Mouse (Mus musculus) heart, postnatal 25 days (tissue): ENCODE measurements at regions not wholly inside any gene's neighbourhood (a gene's known extent, or its start where the extent isn't known, plus 50 kb on each side); places are given as distances from the start of the nearest gene placed in this dataset.
"Not testable (repeated sequence)": the region's sequence is repeated elsewhere in the genome, so short reads cannot be mapped to it uniquely, and the experiment has no call there.

ENCODE experiments used
- DNase-seq: peaks from one replicate; pipeline ENCODE4 v3.0.0; 2022; ENCODE audit warnings: low spot score
- intact Hi-C: fragments of 180-260 bp; cut with DNase I; formaldehyde crosslinking; loops from one replicate; pipeline ENCODE4 v1.15.1; 2025

DNA sequence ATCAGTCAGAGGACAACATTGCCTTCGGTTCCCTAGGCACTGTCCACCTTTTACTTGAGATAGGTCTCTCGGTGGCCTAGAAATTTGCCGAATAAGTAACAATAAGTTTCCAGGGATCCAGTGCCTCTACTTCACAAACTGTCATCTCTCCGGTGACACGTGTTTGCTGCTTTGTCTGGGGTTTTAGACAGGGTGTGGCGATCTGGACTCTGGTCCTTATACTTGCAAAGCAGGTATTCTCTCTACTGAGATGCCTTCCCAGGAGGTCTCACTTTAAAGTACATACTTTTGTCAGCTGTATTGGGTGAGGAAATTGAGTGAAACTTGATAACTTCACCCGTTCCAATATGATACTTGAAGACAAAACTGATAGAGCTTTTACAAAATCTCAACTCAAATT is 95.9 kb upstream of the Ctso start:
- intact Hi-C loops: no loop called here
- DNase-seq: no peak

DNA sequence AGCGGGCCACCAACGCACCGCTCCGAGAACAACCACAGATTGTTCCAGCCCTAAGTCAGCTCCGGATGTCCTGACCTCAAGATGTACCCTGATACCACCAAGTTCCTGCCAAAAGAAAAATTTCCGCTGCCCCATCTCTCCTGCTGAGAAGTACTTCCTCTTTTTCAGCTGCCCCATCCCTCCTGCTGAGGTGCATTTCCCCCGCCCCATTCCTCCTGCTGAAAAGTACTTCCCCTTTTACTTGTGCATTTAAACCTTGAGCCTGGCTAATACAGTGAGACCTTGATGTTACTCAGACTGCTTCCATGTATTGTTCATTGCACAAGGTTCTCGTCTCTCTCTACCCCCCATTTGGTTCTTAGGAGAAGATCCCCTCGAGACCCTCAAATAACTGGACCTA is 94.3 kb upstream of the Ctso start:
- DNase-seq, intact Hi-C loops: not testable (repeated sequence)

DNA sequence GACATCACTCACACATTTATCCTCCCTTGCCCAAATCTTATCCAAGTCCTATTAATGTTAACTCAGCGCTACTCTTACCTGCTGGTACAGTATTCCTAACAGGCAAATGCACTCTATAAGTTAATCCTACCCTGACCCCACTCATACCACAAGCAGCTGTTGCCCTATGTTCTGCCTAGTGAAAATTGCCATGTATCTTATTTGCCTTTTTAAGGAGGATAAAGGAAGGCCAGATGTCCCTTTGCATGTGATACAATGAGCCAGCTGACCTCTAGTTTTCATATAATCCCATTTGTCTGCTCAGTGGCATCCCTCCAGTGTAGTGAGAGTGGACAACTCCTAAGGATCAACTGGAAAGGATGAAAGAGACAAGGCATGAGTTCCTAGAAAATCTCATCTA is 67.9 kb upstream of the Ctso start:
- intact Hi-C loops: no loop called here
- no peak for DNase-seq
